Mouse (Mus musculus): ENCODE measurements around the gene Gpr108. TPM values are rescaled to one million over a fixed set of nuclear protein-coding genes. Genes with fewer than 3 reads are reported as not detected.
"Not testable (repeated sequence)": the region's sequence is repeated elsewhere in the genome, so short reads cannot be mapped to it uniquely, and the experiment has no call there.

Gene Gpr108
- total and polyA plus RNA-seq, 2 experiments, result 10.7 to 23.7 TPM

DNA sequence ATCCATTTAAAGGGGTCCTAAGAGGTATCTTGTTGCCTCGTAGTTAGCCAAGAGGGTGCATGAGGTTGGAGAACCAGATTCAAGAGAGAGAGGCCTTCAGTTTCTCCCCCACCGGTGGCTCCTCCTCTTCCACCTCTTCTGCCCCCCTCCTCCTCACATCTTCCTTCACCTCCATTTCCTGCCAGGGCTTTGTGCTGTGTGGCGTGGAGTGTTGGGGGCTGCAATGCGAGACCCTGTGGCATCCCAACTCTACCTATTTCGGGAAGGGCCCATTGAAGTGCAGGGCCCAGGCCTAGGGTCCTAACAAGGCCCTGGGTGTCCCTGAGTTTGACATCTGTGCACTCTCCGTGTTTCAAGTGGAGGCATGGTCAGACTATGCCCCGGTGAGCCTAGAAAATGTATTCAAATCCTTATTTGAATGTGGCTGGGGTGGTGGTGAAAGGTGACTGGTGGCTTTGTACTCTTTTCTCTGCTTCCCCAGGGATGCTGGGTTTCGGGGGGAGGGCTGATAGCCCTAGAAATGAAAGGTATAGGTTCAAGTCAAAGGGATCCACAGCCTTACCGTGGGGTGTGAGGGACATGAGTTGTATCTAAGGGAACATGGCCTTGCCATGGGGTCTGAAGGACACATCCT is 31.5 kb upstream of the Gpr108 start:
- H3K79me2 ChIP-seq (ENCODE audit: control insufficient read depth, insufficient read depth, low read length), result no peaks in the 10 kb centered on the region
- H3K4me3 ChIP-seq (ENCODE audit: insufficient read depth, low read depth, low read length), result peak overlapping the region; percentile 62
- 0 out of 2 replicates have a peak, but pooled peaks cover 4% of the 10 kb centered on the region for H3K4me1 ChIP-seq (ENCODE audit: control insufficient read depth, insufficient read depth, low read length)
- 58% methylated on average over 9 of the region's 9 CpGs for WGBS
- H3K9ac ChIP-seq (ENCODE audit: low read depth, low read length), result peak overlapping the region; percentile 12
- no peak for DNase-seq (ENCODE audit: extremely low read depth, low read depth, low spot score)
- H3K36me3 ChIP-seq (ENCODE audit: control insufficient read depth, insufficient read depth, low read length), result no peaks in the 10 kb centered on the region
- peak overlapping the region; percentile 46; the same call in 1 of the 2 replicates for H3K27ac ChIP-seq (replicated peaks; ENCODE audit: insufficient read depth, low read depth, low read length)
- H3K27me3 ChIP-seq (ENCODE audit: control insufficient read depth, insufficient read depth, low read length), result no peaks in the 10 kb centered on the region
- no peak for TF ChIP-seq POLR2A (IDR thresholded peaks at IDR 0.05; ENCODE audit: extremely low read depth, insufficient read depth, low read length)
- TF ChIP-seq CTCF (IDR thresholded peaks at IDR 0.05; ENCODE audit: low read depth, low read length), result no peak

DNA sequence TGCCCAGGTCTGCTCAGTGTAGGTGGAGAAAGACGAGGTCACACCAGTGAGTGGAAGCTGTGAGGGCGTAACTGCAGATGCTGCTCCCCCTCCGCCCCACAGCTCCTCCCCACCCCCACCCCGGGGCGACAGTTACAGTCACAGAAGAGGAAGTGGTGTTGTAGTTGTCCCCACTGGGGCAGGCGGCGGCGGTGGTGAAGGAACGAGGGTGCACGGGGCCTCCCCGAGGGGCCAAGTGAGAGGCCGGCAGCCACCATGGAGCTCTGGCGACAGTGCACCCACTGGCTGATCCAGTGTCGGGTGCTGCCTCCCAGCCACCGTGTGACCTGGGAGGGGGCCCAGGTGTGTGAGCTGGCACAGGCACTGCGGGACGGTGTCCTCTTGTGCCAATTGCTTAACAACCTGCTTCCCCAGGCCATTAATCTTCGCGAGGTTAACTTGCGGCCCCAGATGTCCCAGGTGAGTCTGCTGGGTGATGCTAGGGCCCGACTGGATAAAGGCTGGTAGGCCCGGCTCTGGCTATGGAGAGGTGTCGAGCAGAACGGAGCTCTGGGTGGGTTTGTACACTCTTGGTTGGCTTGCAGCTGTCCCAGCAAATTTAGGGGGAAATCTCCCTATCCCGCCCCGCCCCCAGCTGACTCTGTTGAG is 30.8 kb upstream of the Gpr108 start, which contains the start of gene Vav1:
Gene Vav1 (plus strand): TSS at position 158 of the 648 bp plus-strand sequence.
- Histone ChIP-seq H3K36me3 (ENCODE audit: control insufficient read depth, insufficient read depth, low read length) (no peaks in the 10 kb centered on the region), H3K4me1 (ENCODE audit: control insufficient read depth, insufficient read depth, low read length) (0 out of 2 replicates have a peak, but pooled peaks cover 4% of the 10 kb centered on the region), H3K27ac (replicated peaks; ENCODE audit: insufficient read depth, low read depth, low read length) (peak within 1 kb of the TSS; percentile 46), H3K27me3 (ENCODE audit: control insufficient read depth, insufficient read depth, low read length) (no peaks in the 10 kb centered on the region), H3K4me3 (ENCODE audit: insufficient read depth, low read depth, low read length) (peak within 1 kb of the TSS; percentile 62), H3K9ac (ENCODE audit: low read depth, low read length) (peak within 1 kb of the TSS; percentile 67), H3K79me2 (ENCODE audit: control insufficient read depth, insufficient read depth, low read length) (no peaks in the 10 kb centered on the region)
- no peak for DNase-seq (ENCODE audit: extremely low read depth, low read depth, low spot score)
- no peak for TF ChIP-seq CTCF (IDR thresholded peaks at IDR 0.05; ENCODE audit: low read depth, low read length)
- TF ChIP-seq POLR2A (IDR thresholded peaks at IDR 0.05; ENCODE audit: extremely low read depth, insufficient read depth, low read length), result 0 out of 2 replicates have a peak, but pooled peaks have one; percentile 11
- 55% methylated on average over 26 of the region's 26 CpGs for WGBS

DNA sequence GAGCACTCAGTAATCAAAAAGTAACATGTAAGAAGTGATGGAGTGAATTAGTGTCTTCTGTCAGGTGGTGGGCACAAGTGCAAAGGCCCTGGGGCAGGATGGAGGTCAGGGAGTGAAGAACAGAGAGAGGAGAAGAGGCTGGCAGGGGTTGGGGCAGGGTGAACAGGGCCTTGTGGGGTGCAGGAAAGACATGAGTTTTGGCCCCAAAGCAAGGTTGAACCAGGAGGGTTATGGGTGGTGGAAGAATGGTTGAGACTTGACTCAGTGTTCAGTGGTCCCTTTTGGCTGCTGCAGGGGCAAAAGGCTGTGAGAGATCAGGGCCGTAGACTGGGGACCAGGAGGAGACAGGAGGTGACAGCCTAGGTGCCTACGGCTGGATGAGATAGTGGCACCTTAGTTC is 30.3 kb upstream of the Gpr108 start:
- Histone ChIP-seq H3K4me3 (ENCODE audit: insufficient read depth, low read depth, low read length) (no peak overlapping the region), H3K9ac (ENCODE audit: low read depth, low read length) (no peak overlapping the region), H3K36me3 (ENCODE audit: control insufficient read depth, insufficient read depth, low read length) (no peaks in the 10 kb centered on the region), H3K27ac (replicated peaks; ENCODE audit: insufficient read depth, low read depth, low read length) (no peak overlapping the region; the same call in 1 of the 2 replicates), H3K27me3 (ENCODE audit: control insufficient read depth, insufficient read depth, low read length) (no peaks in the 10 kb centered on the region), H3K79me2 (ENCODE audit: control insufficient read depth, insufficient read depth, low read length) (no peaks in the 10 kb centered on the region), H3K4me1 (ENCODE audit: control insufficient read depth, insufficient read depth, low read length) (0 out of 2 replicates have a peak, but pooled peaks cover 4% of the 10 kb centered on the region)
- 71% methylated on average over 2 of the region's 2 CpGs for WGBS
- no peak for TF ChIP-seq CTCF (IDR thresholded peaks at IDR 0.05; ENCODE audit: low read depth, low read length)
- no peak for TF ChIP-seq POLR2A (IDR thresholded peaks at IDR 0.05; ENCODE audit: extremely low read depth, insufficient read depth, low read length)
- DNase-seq (ENCODE audit: extremely low read depth, low read depth, low spot score), result no peak

DNA sequence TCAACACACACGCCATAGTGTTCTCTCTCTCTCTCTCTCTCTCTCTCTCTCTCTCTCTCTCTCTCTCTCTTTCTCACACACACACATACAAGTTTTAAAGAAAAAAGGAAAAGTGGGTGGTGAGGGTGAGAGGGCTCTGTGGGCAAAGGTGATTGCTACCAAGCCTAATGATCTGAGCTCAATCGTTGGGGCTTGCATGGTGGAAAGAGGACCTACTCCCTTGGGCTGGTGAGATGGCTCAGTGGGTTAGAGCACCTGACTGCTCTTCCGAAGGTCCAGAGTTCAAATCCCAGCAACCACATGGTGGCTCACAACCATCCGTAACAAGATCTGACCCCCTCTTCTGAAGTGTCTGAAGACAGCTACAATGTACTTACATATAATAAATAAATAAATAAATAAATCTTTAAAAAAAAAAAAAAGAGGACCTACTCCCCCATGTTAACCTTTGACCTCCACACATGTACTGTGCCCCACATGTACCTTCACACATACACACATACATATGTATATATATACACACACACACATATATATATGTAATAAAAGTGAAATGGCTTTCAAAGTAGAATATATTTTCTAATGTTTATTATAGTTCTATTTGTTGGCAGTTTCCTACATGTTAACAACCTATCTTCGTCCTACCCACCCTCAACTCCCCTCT is 29.5 kb upstream of the Gpr108 start:
- not testable (repeated sequence) for H3K4me3 ChIP-seq (ENCODE audit: insufficient read depth, low read depth, low read length); H3K4me1 ChIP-seq (ENCODE audit: control insufficient read depth, insufficient read depth, low read length); H3K27me3 ChIP-seq (ENCODE audit: control insufficient read depth, insufficient read depth, low read length); H3K36me3 ChIP-seq (ENCODE audit: control insufficient read depth, insufficient read depth, low read length); H3K9ac ChIP-seq (ENCODE audit: low read depth, low read length); H3K27ac ChIP-seq (replicated peaks; ENCODE audit: insufficient read depth, low read depth, low read length); H3K79me2 ChIP-seq (ENCODE audit: control insufficient read depth, insufficient read depth, low read length); DNase-seq (ENCODE audit: extremely low read depth, low read depth, low spot score)
- WGBS, result 80% methylated on average over 4 of the region's 5 CpGs

DNA sequence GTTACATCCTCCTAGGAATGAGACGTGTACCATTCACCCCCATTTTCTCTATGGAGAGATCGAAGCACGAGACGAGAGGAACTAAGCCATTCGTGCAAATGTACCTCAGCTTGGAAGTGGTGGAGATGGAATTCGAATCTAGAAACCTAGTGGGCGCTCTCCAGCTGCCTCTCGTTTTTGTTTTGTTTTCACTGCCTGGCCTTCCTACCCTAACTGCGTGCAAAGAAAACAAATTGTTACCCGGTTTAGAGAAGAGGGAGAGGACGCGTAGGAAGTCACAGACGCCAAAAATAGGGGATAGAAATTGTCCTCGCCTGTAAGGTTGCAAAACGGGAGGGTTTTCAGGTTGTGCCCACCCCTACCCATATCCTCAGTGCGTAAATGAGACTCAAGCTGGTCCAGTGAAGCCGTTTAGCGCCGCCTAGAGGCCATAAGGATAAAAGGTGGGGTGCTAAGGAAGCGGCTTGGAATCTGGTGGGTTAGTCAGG is 28.4 kb upstream of the Gpr108 start:
- Histone ChIP-seq H3K79me2 (ENCODE audit: control insufficient read depth, insufficient read depth, low read length) (no peaks in the 10 kb centered on the region), H3K4me1 (ENCODE audit: control insufficient read depth, insufficient read depth, low read length) (0 out of 2 replicates have a peak, but pooled peaks cover 4% of the 10 kb centered on the region), H3K36me3 (ENCODE audit: control insufficient read depth, insufficient read depth, low read length) (no peaks in the 10 kb centered on the region), H3K27me3 (ENCODE audit: control insufficient read depth, insufficient read depth, low read length) (no peaks in the 10 kb centered on the region), H3K27ac (replicated peaks; ENCODE audit: insufficient read depth, low read depth, low read length) (peak overlapping the region; percentile 49), H3K9ac (ENCODE audit: low read depth, low read length) (peak overlapping the region; percentile 83), H3K4me3 (ENCODE audit: insufficient read depth, low read depth, low read length) (peak overlapping the region; percentile 89)
- peak; percentile 85 for TF ChIP-seq CTCF (IDR thresholded peaks at IDR 0.05; ENCODE audit: low read depth, low read length)
- TF ChIP-seq POLR2A (IDR thresholded peaks at IDR 0.05; ENCODE audit: extremely low read depth, insufficient read depth, low read length), result no peak
- WGBS, result under 1% methylated on average over 20 of the region's 20 CpGs
- peak; percentile 70 for DNase-seq (ENCODE audit: extremely low read depth, low read depth, low spot score)

Data from liver, adult 2 months (tissue).